Mouse (Mus musculus) forebrain, embryonic 12.5 days (tissue): ENCODE results near the gene Nhsl1. TPM values are rescaled to one million over a fixed set of nuclear protein-coding genes. Genes with fewer than 3 reads are reported as not detected.

Experiments used
- ATAC-seq: fragments of 200-750 bp; cut with Nextera tagmentation; 2 replicates; pipeline ENCODE4 v1.8.0; 2017; ENCODE audit warnings: moderate TSS enrichment; ENCODE audit not compliant: low FRiP score
- H3K27ac ChIP-seq: fragments of 300-500 bp; sonication (generic); 2 replicates; pipeline ENCODE4 v1.5.1; 2016; ENCODE audit warnings: mild to moderate bottlenecking
- H3K27me3 ChIP-seq: fragments of 300-500 bp; sonication (generic); 2 replicates; pipeline ENCODE4 v1.6.1; 2016; ENCODE audit warnings: mild to moderate bottlenecking
- H3K36me3 ChIP-seq: fragments of 300-500 bp; sonication (generic); replicated peaks from 2 replicates; pipeline ENCODE4 v1.6.1; 2016; ENCODE audit warnings: mild to moderate bottlenecking
- H3K4me1 ChIP-seq: fragments of 300-500 bp; sonication (generic); 2 replicates; pipeline ENCODE4 v1.6.1; 2016
- H3K4me2 ChIP-seq: fragments of 300-500 bp; sonication (generic); 2 replicates; pipeline ENCODE4 v1.6.1; 2016; ENCODE audit warnings: mild to moderate bottlenecking, moderate library complexity
- H3K4me3 ChIP-seq: fragments of 300-500 bp; sonication (generic); replicated peaks from 2 replicates; pipeline ENCODE4 v1.5.1; 2016; ENCODE audit warnings: mild to moderate bottlenecking
- H3K9ac ChIP-seq: fragments of 300-500 bp; sonication (generic); 2 replicates; pipeline ENCODE4 v1.6.1; 2016; ENCODE audit warnings: mild to moderate bottlenecking
- H3K9me3 ChIP-seq: fragments of 300-500 bp; sonication (generic); 2 replicates; pipeline ENCODE4 v1.6.1; 2016
- WGBS: fragments of 180-500 bp; shearing (Covaris S2); methylation state at CpG from one replicate; pipeline ENCODE4 v1.1.7; 2016; 5-methylcytosine and 5-hydroxymethylcytosine counted together
- polyA plus RNA-seq: library from polyadenylated mRNA; unstranded; fragments of >200 nt; fragmentation: Nextera tagmentation; extraction: Ambion mirVana; gene quantifications from 2 replicates; pipeline ENCODE4 v1.2.1, GENCODE M21; 2016

The Nhsl1 gene
- polyA plus RNA-seq, 1 experiment from 2014 or later = 17.2 TPM

GRCm38 (mm10) chr10:18480836-18481235 is 162.1 kb downstream of the Nhsl1 start:
- H3K27me3 ChIP-seq = no peaks in the 10 kb centered on the region
- no peak overlapping the region for H3K4me3 ChIP-seq
- no peaks in the 10 kb centered on the region; the same call in 1 of the 2 replicates for H3K36me3 ChIP-seq
- 92% methylated on average over 10 of the region's 10 CpGs for WGBS
- no peak overlapping the region for H3K27ac ChIP-seq
- no peak overlapping the region for H3K9ac ChIP-seq
- H3K4me2 ChIP-seq = no peak overlapping the region
- ATAC-seq = no peak
- peaks cover 17% of the 10 kb centered on the region for H3K4me1 ChIP-seq
- no peaks in the 10 kb centered on the region for H3K9me3 ChIP-seq

GRCm38 (mm10) chr10:18482558-18483141 is 163.9 kb downstream of the Nhsl1 start:
- no peak overlapping the region for H3K4me2 ChIP-seq

GRCm38 (mm10) chr10:18483658-18484057 is 164.9 kb downstream of the Nhsl1 start:
- H3K36me3 ChIP-seq = no peaks in the 10 kb centered on the region
- H3K9me3 ChIP-seq = no peaks in the 10 kb centered on the region
- H3K4me2 ChIP-seq = no peak overlapping the region
- peaks cover 17% of the 10 kb centered on the region for H3K4me1 ChIP-seq
- H3K9ac ChIP-seq = no peak overlapping the region
- ATAC-seq = no peak
- H3K27me3 ChIP-seq = no peaks in the 10 kb centered on the region
- H3K4me3 ChIP-seq = no peak overlapping the region
- H3K27ac ChIP-seq = no peak overlapping the region
- WGBS = 88% methylated on average over 3 of the region's 3 CpGs

More at GRCm38 (mm10) chr10:18482558-18483141, 163.9 kb downstream of the Nhsl1 start:
- Histone ChIP-seq H3K27me3 (no peaks in the 10 kb centered on the region), H3K36me3 (no peaks in the 10 kb centered on the region; the same call in 1 of the 2 replicates), H3K9me3 (no peaks in the 10 kb centered on the region), H3K9ac (no peak overlapping the region), H3K27ac (peak overlapping the region; percentile 66), H3K4me3 (no peak overlapping the region), H3K4me1 (peaks cover 17% of the 10 kb centered on the region)
- ATAC-seq = peak; percentile 27; the same call in 1 of the 2 replicates
- WGBS = 10% methylated on average over 4 of the region's 4 CpGs

- H3K4me2 ChIP-seq = no peak overlapping the region
- ATAC-seq = no peak
- H3K9me3 ChIP-seq = no peaks in the 10 kb centered on the region
- WGBS = 94% methylated on average over 5 of the region's 5 CpGs
- peaks cover 17% of the 10 kb centered on the region for H3K4me1 ChIP-seq
- H3K36me3 ChIP-seq = no peaks in the 10 kb centered on the region
- no peaks in the 10 kb centered on the region for H3K27me3 ChIP-seq
- H3K4me3 ChIP-seq = no peak overlapping the region
- no peak overlapping the region for H3K9ac ChIP-seq
- no peak overlapping the region for H3K27ac ChIP-seq
These were observed 165.9 kb downstream of the Nhsl1 start for GRCm38 (mm10) chr10:18484731-18485130.

- Histone ChIP-seq H3K4me1 (no peaks in the 10 kb centered on the region), H3K36me3 (no peaks in the 10 kb centered on the region), H3K4me3 (no peak overlapping the region), H3K27me3 (no peaks in the 10 kb centered on the region), H3K4me2 (no peak overlapping the region), H3K27ac (no peak overlapping the region), H3K9me3 (no peaks in the 10 kb centered on the region), H3K9ac (no peak overlapping the region)
- 86% methylated on average over 7 of the region's 7 CpGs for WGBS
- no peak for ATAC-seq
These were observed 169.5 kb downstream of the Nhsl1 start for GRCm38 (mm10) chr10:18488239-18488803.

GRCm38 (mm10) chr10:18489936-18490335 is 171.2 kb downstream of the Nhsl1 start:
- Histone ChIP-seq H3K36me3 (no peaks in the 10 kb centered on the region), H3K4me3 (no peak overlapping the region), H3K27ac (no peak overlapping the region), H3K4me2 (no peak overlapping the region), H3K4me1 (peaks cover 4% of the 10 kb centered on the region; the same call in 1 of the 2 replicates), H3K9me3 (no peaks in the 10 kb centered on the region), H3K9ac (no peak overlapping the region), H3K27me3 (no peaks in the 10 kb centered on the region)
- no peak for ATAC-seq
- 92% methylated on average over 10 of the region's 10 CpGs for WGBS

GRCm38 (mm10) chr10:18491952-18492351 is 173.2 kb downstream of the Nhsl1 start:
- Histone ChIP-seq H3K27ac (no peak overlapping the region), H3K4me1 (peaks cover 4% of the 10 kb centered on the region; the same call in 1 of the 2 replicates)
- WGBS = 87% methylated on average over 4 of the region's 4 CpGs

GRCm38 (mm10) chr10:18493010-18493894 is 174.5 kb downstream of the Nhsl1 start:
- no peak for ATAC-seq
- peaks cover 4% of the 10 kb centered on the region; the same call in 1 of the 2 replicates for H3K4me1 ChIP-seq
- no peak overlapping the region for H3K4me3 ChIP-seq
- H3K36me3 ChIP-seq = no peaks in the 10 kb centered on the region; the same call in 1 of the 2 replicates
- H3K4me2 ChIP-seq = no peak overlapping the region
- no peaks in the 10 kb centered on the region for H3K27me3 ChIP-seq
- no peak overlapping the region for H3K27ac ChIP-seq
- 89% methylated on average over 11 of the region's 11 CpGs for WGBS
- H3K9me3 ChIP-seq = no peaks in the 10 kb centered on the region
- no peak overlapping the region for H3K9ac ChIP-seq

More at GRCm38 (mm10) chr10:18491952-18492351, 173.2 kb downstream of the Nhsl1 start:
- Histone ChIP-seq H3K4me2 (no peak overlapping the region), H3K4me3 (no peak overlapping the region), H3K9me3 (no peaks in the 10 kb centered on the region), H3K36me3 (no peaks in the 10 kb centered on the region), H3K27me3 (no peaks in the 10 kb centered on the region), H3K9ac (no peak overlapping the region)
- ATAC-seq = no peak

GRCm38 (mm10) chr10:18494249-18494648 is 175.5 kb downstream of the Nhsl1 start:
- H3K27me3 ChIP-seq = no peaks in the 10 kb centered on the region
- H3K4me1 ChIP-seq = peaks cover 4% of the 10 kb centered on the region; the same call in 1 of the 2 replicates
- H3K9me3 ChIP-seq = no peaks in the 10 kb centered on the region
- no peaks in the 10 kb centered on the region; the same call in 1 of the 2 replicates for H3K36me3 ChIP-seq
- H3K4me3 ChIP-seq = no peak overlapping the region
- H3K4me2 ChIP-seq = no peak overlapping the region
- no peak overlapping the region for H3K27ac ChIP-seq
- ATAC-seq = no peak
- H3K9ac ChIP-seq = no peak overlapping the region
- WGBS = 38% methylated on average over 7 of the region's 7 CpGs

- no peaks in the 10 kb centered on the region for H3K27me3 ChIP-seq
- peaks cover 7% of the 10 kb centered on the region; the same call in 1 of the 2 replicates for H3K36me3 ChIP-seq
- H3K4me3 ChIP-seq = no peak overlapping the region
- no peaks in the 10 kb centered on the region for H3K9me3 ChIP-seq
- 81% methylated on average over 7 of the region's 7 CpGs for WGBS
- peaks cover 4% of the 10 kb centered on the region; the same call in 1 of the 2 replicates for H3K4me1 ChIP-seq
- H3K27ac ChIP-seq = no peak overlapping the region
- H3K9ac ChIP-seq = no peak overlapping the region
- no peak overlapping the region for H3K4me2 ChIP-seq
- no peak for ATAC-seq
These were observed 178.3 kb downstream of the Nhsl1 start for GRCm38 (mm10) chr10:18497066-18497465.

GRCm38 (mm10) chr10:18501997-18502396 is 183.2 kb downstream of the Nhsl1 start:
- Histone ChIP-seq H3K27me3 (no peaks in the 10 kb centered on the region), H3K4me1 (peaks cover 18% of the 10 kb centered on the region), H3K9me3 (no peaks in the 10 kb centered on the region), H3K4me2 (no peak overlapping the region), H3K27ac (no peak overlapping the region), H3K4me3 (no peak overlapping the region), H3K36me3 (peaks cover 12% of the 10 kb centered on the region; the same call in 1 of the 2 replicates), H3K9ac (no peak overlapping the region)
- ATAC-seq = no peak
- 50% methylated on average over 3 of the region's 3 CpGs for WGBS

GRCm38 (mm10) chr10:18505690-18506089 is 186.9 kb downstream of the Nhsl1 start:
- H3K27ac ChIP-seq = peak overlapping the region; percentile 50; the same call in 1 of the 2 replicates
- peak; percentile 86; the same call in 1 of the 2 replicates for ATAC-seq
- 38% methylated on average over 10 of the region's 10 CpGs for WGBS

More at GRCm38 (mm10) chr10:18505690-18506089, 186.9 kb downstream of the Nhsl1 start:
- Histone ChIP-seq H3K9me3 (no peaks in the 10 kb centered on the region), H3K4me2 (no peak overlapping the region), H3K4me1 (peaks cover 35% of the 10 kb centered on the region), H3K4me3 (no peak overlapping the region), H3K36me3 (0 out of 2 replicates have a peak, but pooled peaks cover 4% of the 10 kb centered on the region), H3K9ac (no peak overlapping the region), H3K27me3 (no peaks in the 10 kb centered on the region)
